Mouse (Mus musculus): ENCODE data around the gene Dnmt3c. TPM values are rescaled to one million over a fixed set of nuclear protein-coding genes. Genes with fewer than 3 reads are reported as not detected.
A peak's percentile ranks its signal among the peaks of the same experiment; 100 is the strongest.

The Dnmt3c gene
- polyA plus RNA-seq, 1 experiment = not detected

- no peaks in the 10 kb centered on the region for H3K36me3 ChIP-seq (ENCODE audit: control insufficient read depth, insufficient read depth, low read length)
- H3K4me1 ChIP-seq (replicated peaks; ENCODE audit: control insufficient read depth, insufficient read depth, low read length) = peaks cover 14% of the 10 kb centered on the region
- no peak for TF ChIP-seq POLR2A (IDR thresholded peaks at IDR 0.05; ENCODE audit: control insufficient read depth, extremely low read depth, insufficient read depth, low read length, poor library complexity)
- TF ChIP-seq CTCF (IDR thresholded peaks at IDR 0.05; ENCODE audit: borderline replicate concordance, control insufficient read depth, extremely low read depth, insufficient read depth, low read length, poor library complexity) = no peak
- no peaks in the 10 kb centered on the region for H3K27me3 ChIP-seq (ENCODE audit: control insufficient read depth, insufficient read depth, low read length)
- WGBS = 32% methylated on average over 4 of the region's 4 CpGs
- no peak overlapping the region for H3K27ac ChIP-seq (ENCODE audit: control insufficient read depth, insufficient read depth, low read length)
- DNase-seq = no peak
- H3K4me3 ChIP-seq (ENCODE audit: control insufficient read depth, insufficient read depth, low read length) = no peak overlapping the region
These were observed 37.6 kb downstream of the Dnmt3c start for GRCm38 (mm10) chr2:153734033-153734432.

GRCm38 (mm10) chr2:153740500-153741436 lies 44.3 kb downstream of the Dnmt3c start, which contains the start of gene Mapre1:
Mapre1 (plus strand) TSS chr2:153741274.
- Histone ChIP-seq H3K27me3 (ENCODE audit: control insufficient read depth, insufficient read depth, low read length) (no peaks in the 10 kb centered on the region), H3K4me3 (ENCODE audit: control insufficient read depth, insufficient read depth, low read length) (peak within 1 kb of the TSS; percentile 65), H3K4me1 (replicated peaks; ENCODE audit: control insufficient read depth, insufficient read depth, low read length) (peaks cover 10% of the 10 kb centered on the region; the same call in 1 of the 2 replicates), H3K36me3 (ENCODE audit: control insufficient read depth, insufficient read depth, low read length) (no peaks in the 10 kb centered on the region), H3K27ac (ENCODE audit: control insufficient read depth, insufficient read depth, low read length) (peak within 1 kb of the TSS; percentile 30; the same call in 1 of the 2 replicates)
- TF ChIP-seq CTCF (IDR thresholded peaks at IDR 0.05; ENCODE audit: borderline replicate concordance, control insufficient read depth, extremely low read depth, insufficient read depth, low read length, poor library complexity) (no peak; the same call in 1 of the 2 replicates), POLR2A (IDR thresholded peaks at IDR 0.05; ENCODE audit: control insufficient read depth, extremely low read depth, insufficient read depth, low read length, poor library complexity) (peak; percentile 62; the same call in 1 of the 2 replicates)
- DNase-seq = peak; percentile 99
- WGBS = 12% methylated on average over 58 of the region's 58 CpGs

GRCm38 (mm10) chr2:153741437-153742065 lies 45.1 kb downstream of the Dnmt3c start:
- peaks cover under 1% of the 10 kb centered on the region; the same call in 1 of the 2 replicates for H3K36me3 ChIP-seq (ENCODE audit: control insufficient read depth, insufficient read depth, low read length)
- TF ChIP-seq CTCF (IDR thresholded peaks at IDR 0.05; ENCODE audit: borderline replicate concordance, control insufficient read depth, extremely low read depth, insufficient read depth, low read length, poor library complexity) (0 out of 2 replicates have a peak, but pooled peaks have one; percentile 12), POLR2A (IDR thresholded peaks at IDR 0.05; ENCODE audit: control insufficient read depth, extremely low read depth, insufficient read depth, low read length, poor library complexity) (no peak)
- H3K4me3 ChIP-seq (ENCODE audit: control insufficient read depth, insufficient read depth, low read length) = peak overlapping the region; percentile 65
- H3K27me3 ChIP-seq (ENCODE audit: control insufficient read depth, insufficient read depth, low read length) = no peaks in the 10 kb centered on the region
- DNase-seq = no peak
- H3K4me1 ChIP-seq (replicated peaks; ENCODE audit: control insufficient read depth, insufficient read depth, low read length) = peaks cover 7% of the 10 kb centered on the region; the same call in 1 of the 2 replicates
- H3K27ac ChIP-seq (ENCODE audit: control insufficient read depth, insufficient read depth, low read length) = peak overlapping the region; percentile 30; the same call in 1 of the 2 replicates
- under 1% methylated on average over 56 of the region's 56 CpGs for WGBS

GRCm38 (mm10) chr2:153747994-153748393 lies 51.5 kb downstream of the Dnmt3c start:
- Histone ChIP-seq H3K36me3 (ENCODE audit: control insufficient read depth, insufficient read depth, low read length) (peaks cover 7% of the 10 kb centered on the region; the same call in 1 of the 2 replicates), H3K4me3 (ENCODE audit: control insufficient read depth, insufficient read depth, low read length) (no peak overlapping the region), H3K27me3 (ENCODE audit: control insufficient read depth, insufficient read depth, low read length) (no peaks in the 10 kb centered on the region), H3K4me1 (replicated peaks; ENCODE audit: control insufficient read depth, insufficient read depth, low read length) (peaks cover 2% of the 10 kb centered on the region; the same call in 1 of the 2 replicates), H3K27ac (ENCODE audit: control insufficient read depth, insufficient read depth, low read length) (no peak overlapping the region)
- no peak for DNase-seq
- no peak for TF ChIP-seq POLR2A (IDR thresholded peaks at IDR 0.05; ENCODE audit: control insufficient read depth, extremely low read depth, insufficient read depth, low read length, poor library complexity)
- TF ChIP-seq CTCF (IDR thresholded peaks at IDR 0.05; ENCODE audit: borderline replicate concordance, control insufficient read depth, extremely low read depth, insufficient read depth, low read length, poor library complexity) = no peak

- H3K4me1 ChIP-seq (replicated peaks; ENCODE audit: control insufficient read depth, insufficient read depth, low read length) = no peaks in the 10 kb centered on the region
- no peak overlapping the region for H3K27ac ChIP-seq (ENCODE audit: control insufficient read depth, insufficient read depth, low read length)
- H3K36me3 ChIP-seq (ENCODE audit: control insufficient read depth, insufficient read depth, low read length) = peaks cover 7% of the 10 kb centered on the region; the same call in 1 of the 2 replicates
- no peak for DNase-seq
- TF ChIP-seq POLR2A (IDR thresholded peaks at IDR 0.05; ENCODE audit: control insufficient read depth, extremely low read depth, insufficient read depth, low read length, poor library complexity) (no peak), CTCF (IDR thresholded peaks at IDR 0.05; ENCODE audit: borderline replicate concordance, control insufficient read depth, extremely low read depth, insufficient read depth, low read length, poor library complexity) (no peak)
- no peak overlapping the region for H3K4me3 ChIP-seq (ENCODE audit: control insufficient read depth, insufficient read depth, low read length)
- H3K27me3 ChIP-seq (ENCODE audit: control insufficient read depth, insufficient read depth, low read length) = no peaks in the 10 kb centered on the region
- WGBS = 96% methylated on average over 2 of the region's 2 CpGs
These were observed 53.9 kb downstream of the Dnmt3c start for GRCm38 (mm10) chr2:153750363-153750762.

- H3K27me3 ChIP-seq (ENCODE audit: control insufficient read depth, insufficient read depth, low read length) = no peaks in the 10 kb centered on the region
- WGBS = 95% methylated on average over 5 of the region's 5 CpGs
- H3K27ac ChIP-seq (ENCODE audit: control insufficient read depth, insufficient read depth, low read length) = no peak overlapping the region
- no peak overlapping the region for H3K4me3 ChIP-seq (ENCODE audit: control insufficient read depth, insufficient read depth, low read length)
- peaks cover 2% of the 10 kb centered on the region for H3K4me1 ChIP-seq (replicated peaks; ENCODE audit: control insufficient read depth, insufficient read depth, low read length)
- TF ChIP-seq POLR2A (IDR thresholded peaks at IDR 0.05; ENCODE audit: control insufficient read depth, extremely low read depth, insufficient read depth, low read length, poor library complexity) (no peak), CTCF (IDR thresholded peaks at IDR 0.05; ENCODE audit: borderline replicate concordance, control insufficient read depth, extremely low read depth, insufficient read depth, low read length, poor library complexity) (no peak)
- DNase-seq = no peak
- peaks cover 93% of the 10 kb centered on the region for H3K36me3 ChIP-seq (ENCODE audit: control insufficient read depth, insufficient read depth, low read length)
These were observed 65.7 kb downstream of the Dnmt3c start for GRCm38 (mm10) chr2:153762121-153762520.
